Mouse (Mus musculus) natural killer cell, adult 2 months (primary cell): ENCODE measurements around the gene Id3.

Source experiments
- DNase-seq, 2 experiments: peaks; one replicate each; pipeline ENCODE4 v3.0.0; 2022; ENCODE audit warnings: low spot score in 2 of 2

Gene Id3

DNA sequence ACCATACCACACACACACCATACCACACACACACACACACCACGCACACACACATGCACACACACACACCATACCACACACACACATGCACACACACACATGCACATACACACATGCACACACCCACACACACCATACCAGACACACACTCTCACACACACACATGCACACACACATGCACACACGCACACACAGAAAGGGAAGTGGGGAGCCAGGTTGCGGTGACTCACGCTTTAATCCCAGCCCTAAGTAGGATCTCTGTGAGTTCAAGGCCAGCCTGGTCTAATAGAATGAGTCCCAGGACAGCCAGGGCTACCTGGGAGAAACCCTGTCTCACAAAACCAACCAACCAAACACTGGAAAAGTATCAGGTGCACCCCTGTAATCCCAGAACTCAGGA is 18.7 kb upstream of the Id3 start:
- DNase-seq = no peak

DNA sequence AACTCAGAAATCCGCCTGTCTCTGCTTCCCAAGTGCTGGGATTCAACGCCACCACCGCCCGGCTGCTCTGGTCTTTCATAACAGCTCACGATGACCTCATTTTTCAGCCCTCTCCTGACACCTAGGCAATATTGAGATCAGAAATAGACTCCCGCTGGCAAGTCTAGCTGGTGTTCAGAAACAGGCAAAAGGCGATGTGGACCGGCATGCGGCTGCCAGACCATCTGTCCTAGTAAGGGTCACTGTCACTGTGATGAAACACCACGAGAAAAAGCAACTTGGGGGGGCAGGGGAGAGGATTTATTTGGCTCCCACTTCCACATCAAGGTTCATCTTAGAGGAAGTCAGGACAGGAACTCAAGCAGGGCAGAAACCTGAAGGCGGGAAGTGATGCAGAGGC is 17.8 kb upstream of the Id3 start:
- no peak for DNase-seq

- DNase-seq = no peak
These were observed 17.3 kb upstream of the Id3 start for GRCm38 (mm10) chr4:136126019-136126418.

DNA sequence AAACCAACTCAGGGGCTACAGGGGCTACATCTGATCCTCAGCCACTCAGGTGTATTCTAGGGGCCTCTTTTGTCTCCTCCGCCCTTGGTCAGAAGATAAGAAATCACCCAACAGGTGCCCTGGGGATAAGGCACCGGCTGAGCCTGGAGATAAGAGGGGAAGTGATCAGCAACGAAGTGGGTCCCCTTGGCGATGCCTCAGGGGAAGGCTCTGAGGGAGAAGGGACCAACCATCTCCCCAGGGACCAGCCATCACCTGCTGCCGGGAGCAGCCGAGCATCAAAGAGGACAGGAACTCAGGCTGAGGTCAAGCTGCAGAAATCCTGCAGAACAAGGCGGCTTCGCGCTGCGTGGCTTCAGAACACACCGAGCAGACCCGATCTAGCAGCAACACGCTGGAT is 15.6 kb upstream of the Id3 start:
- peak in 1 of 2 experiments; percentile 24 for DNase-seq

DNA sequence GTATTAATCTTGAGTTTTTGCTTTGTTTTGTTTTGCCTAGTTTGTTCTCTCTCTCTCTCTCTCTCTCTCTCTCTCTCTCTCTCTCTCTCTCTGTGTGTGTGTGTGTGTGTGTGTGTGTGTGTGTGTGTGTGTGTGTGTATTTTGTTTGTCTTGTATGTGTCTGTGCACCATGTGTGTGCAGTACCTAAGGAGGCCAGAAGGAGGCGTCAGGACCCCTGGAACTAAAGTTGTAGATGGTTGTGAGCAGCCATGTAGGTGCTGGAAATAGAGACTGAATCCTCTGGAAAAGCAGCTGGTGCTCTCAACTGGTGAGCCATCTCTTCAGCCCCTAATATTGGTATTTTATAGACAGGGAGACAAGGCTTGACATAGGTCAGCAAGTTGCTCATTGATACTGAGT is 13.5 kb upstream of the Id3 start:
- no peak for DNase-seq

- DNase-seq = no peak
These were observed 9.5 kb upstream of the Id3 start for GRCm38 (mm10) chr4:136133801-136134200.

DNA sequence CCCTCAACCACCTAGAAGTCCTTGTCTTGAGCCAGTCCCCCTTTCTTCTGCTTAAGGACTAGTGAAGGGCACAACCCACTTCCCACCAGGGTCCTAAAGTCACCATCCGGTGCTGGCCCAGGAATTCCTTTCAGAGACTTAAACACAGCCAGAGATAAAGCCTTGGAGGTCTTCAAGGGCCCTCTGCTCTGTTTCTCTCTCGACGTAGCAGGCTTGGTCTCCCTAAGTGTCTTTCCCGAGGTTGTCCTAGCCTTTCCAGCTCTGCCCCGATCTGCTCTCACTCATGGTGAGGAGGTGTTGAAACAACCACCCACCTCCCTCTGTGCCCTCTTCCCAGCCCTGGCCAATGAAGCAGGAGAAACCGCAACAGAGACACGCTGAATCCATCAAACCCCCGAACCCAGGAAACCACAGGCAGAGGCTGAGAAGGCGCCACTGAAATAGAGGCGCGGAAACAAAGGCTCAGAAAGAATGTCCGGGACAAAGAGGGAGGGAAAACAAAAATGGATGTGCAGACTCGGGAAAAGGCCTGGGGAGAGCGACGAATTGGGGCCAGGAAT is 8.8 kb upstream of the Id3 start:
- DNase-seq = no peak

DNA sequence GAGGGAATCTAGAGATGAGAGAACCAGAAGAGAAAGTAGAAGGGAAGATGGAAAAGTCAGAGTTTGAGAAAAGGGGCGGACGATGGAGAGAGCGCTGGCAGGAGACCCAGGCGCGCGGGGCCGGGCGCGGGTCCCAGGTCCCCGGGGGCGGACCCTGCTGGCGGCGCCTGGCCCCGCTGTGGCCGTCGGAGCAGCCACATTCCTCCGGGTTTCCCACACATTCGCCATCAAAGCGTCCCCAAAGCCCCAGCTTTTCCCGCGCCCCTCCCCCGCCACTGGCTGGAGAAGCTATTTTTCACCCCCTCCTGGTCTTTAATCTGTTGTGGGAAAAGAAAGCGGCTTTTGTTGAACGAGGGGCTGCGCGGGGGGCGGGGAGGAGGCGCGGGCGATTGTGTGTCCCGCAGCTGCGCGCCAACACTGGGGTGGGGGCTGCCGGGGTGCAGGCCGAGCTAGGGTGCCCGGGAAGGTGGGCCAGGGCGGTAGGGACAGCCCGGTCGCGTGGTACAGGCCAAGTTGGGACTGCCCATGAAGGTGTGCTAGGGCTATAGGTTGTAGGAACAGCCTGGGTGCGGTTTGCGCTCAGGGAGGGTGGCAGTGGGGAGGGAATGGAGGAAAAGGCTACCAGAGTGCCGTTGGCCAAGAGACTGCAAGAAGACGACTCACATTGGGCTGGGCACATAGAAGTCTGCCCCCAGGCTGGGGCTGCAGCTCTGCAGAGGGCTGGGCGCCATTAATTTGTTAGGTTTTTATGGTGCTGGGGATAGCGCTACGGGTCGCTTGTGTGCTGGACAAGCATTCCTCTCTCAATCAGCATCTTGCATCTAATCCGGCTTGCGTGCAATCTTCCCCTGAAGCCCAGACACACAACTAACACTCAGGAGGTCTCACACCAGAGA is 8.1 kb upstream of the Id3 start:
- no peak for DNase-seq

- no peak for DNase-seq
These were observed 7.2 kb upstream of the Id3 start for GRCm38 (mm10) chr4:136135874-136136728.

GRCm38 (mm10) chr4:136139326-136140110 is 3.8 kb upstream of the Id3 start:
- no peak for DNase-seq

DNA sequence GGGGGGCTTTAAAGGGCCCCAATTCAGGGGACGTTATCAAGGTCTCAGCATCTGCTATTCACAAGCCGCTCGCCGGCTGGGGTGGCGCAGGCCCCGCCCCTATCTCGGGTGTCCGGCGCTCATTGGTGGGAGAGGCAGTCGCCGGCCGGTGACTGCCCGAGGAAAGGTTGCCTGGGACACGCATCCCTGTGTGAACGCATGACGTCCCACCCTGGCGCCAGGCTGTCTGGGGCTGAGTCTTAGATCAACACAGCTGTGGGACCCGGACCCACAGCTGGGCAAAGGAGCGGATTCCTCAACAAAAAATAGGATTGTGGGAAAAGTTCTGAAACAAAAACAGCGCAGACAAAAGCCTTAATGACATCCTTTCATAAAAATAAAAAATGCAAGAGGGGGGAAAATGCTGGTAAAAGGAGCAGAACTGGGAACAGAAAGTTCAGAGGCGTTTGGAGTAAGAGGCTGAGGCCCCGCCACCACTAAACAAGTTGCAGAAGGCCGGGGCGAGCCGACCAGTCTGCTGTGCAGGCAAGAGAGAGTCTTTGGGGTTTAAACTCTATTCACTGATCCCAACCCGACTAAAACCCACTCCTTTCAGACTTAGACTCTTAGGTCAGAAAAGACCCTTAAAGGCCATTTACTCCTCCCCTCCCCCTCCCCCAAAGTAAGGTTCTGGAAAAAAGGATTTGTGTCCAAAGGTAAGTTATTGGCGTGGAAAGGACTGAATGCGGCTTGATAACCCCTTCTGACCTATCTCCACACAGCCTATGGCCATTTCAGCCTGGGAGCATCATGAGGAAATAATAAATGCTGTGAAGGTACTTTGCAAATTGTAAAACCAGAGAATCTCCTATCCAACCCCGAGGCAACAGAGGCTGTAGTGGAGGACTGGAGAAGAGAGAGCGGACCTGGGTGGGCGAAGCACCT is 2.7 kb upstream of the Id3 start:
- DNase-seq = peak; percentile 35 to 61

DNA sequence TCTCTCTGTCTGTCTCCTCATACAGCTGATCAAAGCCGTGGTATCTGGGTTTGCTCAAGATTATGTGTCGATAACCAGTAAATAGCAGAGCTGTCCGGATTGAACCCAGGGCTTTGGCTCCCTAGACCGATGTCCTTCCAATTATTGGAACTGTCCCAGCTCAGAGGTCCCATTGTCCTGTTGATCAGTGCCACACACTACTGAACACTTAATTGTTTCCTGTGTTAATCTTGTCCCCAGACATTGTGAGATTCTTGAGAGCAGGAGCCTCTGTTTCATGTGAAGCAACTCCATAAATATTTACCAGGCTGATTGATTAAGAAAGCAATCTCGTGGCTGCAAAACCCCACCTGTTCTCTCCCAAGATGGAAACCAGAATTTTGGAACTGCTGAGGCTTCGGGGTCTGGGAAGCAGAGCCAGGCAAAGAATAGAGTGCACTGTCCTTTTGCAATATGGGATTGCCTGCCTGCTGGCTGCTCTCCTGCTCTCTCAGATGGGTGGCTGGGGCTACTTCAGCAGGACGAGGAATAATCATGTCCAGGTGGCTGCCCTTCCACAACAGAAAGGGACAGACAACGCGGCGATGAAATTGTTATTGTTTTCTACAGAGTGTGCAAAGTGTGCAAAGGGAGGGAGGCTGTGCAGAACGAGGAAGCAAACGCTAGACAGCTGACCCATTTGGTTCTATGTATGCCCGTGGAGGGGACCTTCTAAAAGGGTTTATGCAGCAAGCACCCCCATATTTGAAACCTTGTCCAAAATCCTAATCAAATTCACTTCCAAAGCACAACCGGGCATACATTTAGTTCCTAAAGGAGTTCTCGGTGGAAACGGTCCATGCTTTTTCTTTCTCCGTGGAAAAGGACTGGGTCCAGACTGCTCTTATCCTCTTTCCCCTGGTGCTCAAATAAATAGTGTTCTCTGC is 767 bp upstream of the Id3 start:
- DNase-seq = no peak

GRCm38 (mm10) chr4:136144126-136144926 is 1.0 kb downstream of the Id3 start:
- DNase-seq = peak; percentile 44 to 71

GRCm38 (mm10) chr4:136144927-136145292 is 1.6 kb downstream of the Id3 start:
- DNase-seq = no peak

GRCm38 (mm10) chr4:136145362-136145885 is 2.1 kb downstream of the Id3 start:
- no peak for DNase-seq

DNA sequence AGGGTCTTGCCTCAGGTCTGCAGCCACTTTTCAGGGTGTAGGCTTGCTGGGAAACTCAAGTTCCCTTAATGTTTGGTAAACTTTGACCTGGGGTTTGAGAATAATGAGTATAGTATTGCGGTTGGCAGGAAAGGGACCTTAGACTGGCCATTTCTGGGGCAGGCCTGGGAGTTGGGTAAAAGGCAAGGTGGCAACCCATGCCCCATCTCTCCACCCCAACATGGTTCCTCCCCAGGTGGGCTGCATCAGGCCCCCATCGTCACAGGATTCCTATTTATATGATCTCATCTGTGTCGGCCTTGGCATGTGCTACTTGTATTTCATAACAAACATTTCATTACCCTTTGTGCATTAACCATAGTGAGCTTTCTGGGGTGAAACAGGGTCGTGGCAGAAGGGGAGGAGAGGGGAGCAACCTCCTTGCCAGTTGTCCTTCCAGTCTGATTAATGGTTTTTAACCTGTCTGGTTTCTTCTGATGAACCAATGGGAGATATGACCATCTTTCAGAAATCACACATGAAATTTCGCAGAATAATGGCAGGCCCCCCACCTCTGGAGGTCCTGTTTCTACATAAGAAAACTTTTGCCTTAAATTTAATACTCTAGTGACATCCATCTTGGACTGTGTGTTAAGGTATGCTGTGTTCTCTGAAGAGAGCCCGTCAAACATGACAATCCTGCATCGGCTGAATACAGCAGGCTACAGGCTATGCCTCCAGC is 2.9 kb downstream of the Id3 start:
- DNase-seq = no peak

DNA sequence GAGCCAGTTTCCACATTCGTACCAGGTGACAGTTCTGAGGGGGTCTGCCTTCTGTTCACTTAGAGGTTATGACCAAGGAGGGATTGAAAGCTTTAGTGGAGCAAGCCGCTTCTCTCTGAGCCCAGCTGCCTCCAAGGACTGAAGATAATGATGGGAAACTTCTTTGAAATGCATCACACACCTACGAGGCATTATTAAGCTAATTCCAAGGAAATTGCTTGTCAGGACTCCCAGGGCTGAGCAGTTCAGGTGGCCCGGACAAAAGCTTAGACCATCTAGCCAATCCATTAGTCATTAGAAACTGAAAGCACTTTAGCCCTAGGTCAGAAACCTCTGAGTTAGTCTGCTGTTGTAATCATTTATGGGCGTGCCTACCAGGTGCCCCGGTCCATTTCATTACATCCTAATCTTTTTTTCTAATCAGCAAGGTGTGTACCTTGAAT is 3.4 kb downstream of the Id3 start:
- no peak for DNase-seq
